Mouse (Mus musculus) kidney, postnatal 25 days (tissue): ENCODE measurements around the gene Pik3r1.

Experiments
- DNase-seq, 2 experiments: peaks; one replicate each; pipeline ENCODE4 v3.0.0; 2021; ENCODE audit warnings: mixed read lengths in 2 of 2

Pik3r1 gene

DNA sequence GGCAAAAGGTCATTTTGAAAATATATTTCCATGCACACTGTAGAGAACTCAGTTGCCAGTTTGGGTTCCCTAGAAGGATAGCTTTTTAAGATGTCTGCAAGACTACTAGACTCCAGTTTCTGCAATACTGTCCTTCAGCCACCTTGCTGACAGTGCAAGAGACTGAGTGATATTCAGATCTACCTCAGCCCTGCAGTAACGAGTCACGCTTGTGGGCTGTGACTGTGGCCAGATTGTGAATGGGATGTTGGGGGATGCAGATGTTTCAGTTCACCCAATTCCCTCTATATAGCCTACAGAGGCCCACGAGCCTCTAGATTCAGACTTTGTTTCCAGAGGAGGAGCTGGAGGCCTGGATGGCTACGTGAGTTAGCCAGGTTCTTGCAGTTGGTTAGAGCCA lies 90.0 kb downstream of the Pik3r1 start:
- DNase-seq = no peak

DNA sequence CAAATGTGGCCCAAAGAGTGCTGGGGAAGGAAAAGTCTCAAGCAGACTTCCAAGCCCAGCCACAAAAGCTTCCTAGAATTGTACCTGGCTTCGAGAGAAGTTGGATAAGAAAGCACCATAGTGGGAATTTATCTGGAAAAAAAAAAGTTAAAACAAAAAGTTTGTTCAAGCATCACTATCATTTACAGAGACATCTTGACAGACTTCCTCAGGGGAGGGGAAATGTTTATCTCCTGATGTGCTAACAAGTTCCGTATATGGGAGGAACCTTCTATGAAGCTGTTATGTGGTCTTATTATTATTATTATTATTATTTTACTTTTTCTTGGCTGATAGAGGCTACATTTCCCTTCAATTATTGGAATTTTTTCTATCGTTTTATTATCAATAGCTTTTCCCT lies 94.1 kb downstream of the Pik3r1 start:
- DNase-seq = no peak

DNA sequence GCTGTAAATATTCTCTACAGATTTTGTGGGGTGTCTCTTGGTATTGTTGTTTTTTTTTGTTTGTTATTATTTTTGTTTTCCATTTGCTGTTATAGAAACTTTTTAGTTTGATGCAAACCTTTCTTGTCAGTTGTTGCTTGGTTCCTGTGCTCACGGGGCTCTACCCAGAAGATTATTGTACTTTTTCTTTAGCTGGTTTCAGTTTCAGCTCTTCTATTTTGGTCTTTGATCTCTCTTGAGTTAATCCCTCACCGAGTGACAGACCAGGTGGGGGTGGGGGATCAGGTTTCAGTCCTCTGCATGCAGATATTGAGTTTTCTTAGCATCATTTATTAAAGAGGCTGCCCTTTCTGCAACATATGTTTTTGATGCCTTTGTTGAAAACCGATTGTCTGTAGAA lies 99.2 kb downstream of the Pik3r1 start:
- peak; percentile 33 to 44 for DNase-seq

DNA sequence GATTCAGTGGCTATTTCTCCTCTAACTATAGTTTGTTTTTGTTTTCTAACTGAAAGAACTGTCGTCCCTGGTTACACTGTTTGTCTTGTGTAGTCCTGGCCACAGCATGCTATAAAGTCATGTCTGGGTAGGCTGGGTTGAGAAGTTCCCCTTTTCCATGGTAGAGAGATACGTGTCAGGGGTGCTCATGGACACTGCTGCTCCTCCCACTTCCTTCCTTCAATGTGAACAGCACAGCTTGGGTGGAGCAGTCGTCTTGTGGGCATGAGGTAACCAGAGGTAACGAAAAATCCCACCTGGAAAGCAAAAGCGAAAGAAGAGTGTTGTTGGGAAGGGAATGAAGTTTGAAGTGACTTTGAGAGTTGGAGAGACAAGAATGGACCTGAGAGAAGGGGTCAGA lies 104.0 kb downstream of the Pik3r1 start:
- DNase-seq = no peak

DNA sequence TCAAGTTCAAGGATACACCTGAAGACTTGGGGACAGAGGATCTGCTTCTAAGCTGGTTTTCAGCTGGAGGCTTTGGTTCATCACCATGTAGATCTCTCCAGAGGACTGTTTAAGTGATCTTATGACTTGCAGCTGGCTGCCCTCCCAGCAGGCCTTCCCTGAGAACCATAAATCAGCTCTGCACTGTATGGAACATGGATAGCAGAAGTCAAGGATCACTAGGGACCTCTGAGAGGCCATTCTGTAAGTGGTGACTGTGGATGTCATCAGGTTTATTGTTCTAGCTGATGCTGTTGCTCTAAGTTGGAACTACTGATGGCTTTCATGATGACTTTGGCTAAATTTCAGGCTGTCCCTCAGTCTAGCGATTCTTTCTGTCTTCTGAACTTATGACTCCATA lies 105.1 kb downstream of the Pik3r1 start:
- no peak for DNase-seq

DNA sequence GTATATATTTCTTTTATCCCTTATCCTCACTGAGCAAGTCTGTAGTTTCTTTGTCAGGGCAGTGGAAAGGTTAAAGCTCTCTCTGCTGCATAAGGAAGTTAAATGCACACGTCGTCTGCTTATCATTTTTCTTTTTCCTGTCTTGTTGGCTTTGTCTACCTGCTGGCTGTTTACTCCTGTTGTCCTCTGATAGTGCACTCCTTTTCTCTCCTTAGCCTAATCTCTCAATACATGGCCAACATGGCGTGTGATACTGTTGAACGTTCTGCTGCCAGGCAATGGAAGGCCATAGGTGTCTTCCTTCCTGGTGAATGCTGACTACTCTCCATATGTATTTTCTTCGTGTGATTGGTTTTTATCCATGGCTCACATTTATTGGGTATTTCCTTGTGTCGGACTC lies 106.5 kb downstream of the Pik3r1 start:
- DNase-seq = no peak

DNA sequence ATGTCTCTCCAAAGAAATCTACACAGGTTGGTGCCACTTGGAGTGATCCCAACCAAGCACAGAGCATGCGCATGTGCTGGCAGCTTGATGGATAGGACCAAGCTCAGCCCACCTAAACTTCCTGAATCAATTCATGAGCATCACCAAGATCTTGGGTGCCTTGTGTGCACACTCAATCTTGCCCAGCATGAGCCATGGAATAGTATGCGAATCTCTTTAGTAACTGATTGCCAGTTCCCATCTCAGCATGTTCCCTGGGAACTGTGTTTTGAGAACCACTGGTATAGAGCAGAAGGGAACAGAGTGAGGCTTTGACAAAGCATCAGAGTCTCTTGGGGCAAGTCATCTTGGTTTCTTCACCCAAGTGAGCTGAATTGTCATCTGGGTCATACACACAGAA lies 107.8 kb downstream of the Pik3r1 start:
- no peak for DNase-seq

DNA sequence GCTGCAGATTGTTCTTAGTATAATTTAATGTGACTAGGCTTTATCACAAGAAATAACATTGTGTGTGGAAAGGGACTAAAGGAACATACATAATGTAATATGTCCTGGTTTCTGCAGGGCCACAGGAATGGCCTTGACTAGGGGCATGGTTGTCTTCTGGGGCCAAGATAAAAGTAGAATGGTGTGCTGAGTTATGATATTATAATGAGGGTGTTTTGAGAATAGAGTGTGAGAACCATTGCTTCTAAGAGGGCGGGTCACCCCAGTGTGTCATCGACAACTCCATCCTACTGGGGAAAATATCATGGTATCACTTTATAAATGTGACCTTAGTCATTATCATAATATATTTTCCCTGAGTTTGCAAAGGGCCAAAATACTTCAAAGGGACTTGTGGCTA lies 115.9 kb downstream of the Pik3r1 start:
- no peak for DNase-seq

DNA sequence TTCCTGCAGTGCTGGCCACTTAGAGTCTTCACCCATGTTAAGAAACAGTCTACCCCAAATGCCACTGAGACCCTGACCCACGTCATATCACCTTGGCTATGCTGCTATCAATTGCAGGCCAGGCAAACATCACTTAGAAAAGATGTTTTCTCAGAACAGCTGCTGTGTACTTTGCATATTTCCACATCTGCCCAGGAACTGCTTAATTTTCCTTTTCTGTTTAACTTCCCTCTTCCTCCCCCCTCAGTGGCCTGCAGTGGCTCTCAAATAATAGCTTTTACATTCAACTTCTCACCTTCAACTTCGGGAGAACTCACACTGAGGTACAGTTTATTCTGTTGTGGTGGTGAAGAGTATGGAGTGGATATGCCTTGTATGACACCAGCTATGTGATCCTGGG lies 126.4 kb downstream of the Pik3r1 start:
- DNase-seq = no peak

DNA sequence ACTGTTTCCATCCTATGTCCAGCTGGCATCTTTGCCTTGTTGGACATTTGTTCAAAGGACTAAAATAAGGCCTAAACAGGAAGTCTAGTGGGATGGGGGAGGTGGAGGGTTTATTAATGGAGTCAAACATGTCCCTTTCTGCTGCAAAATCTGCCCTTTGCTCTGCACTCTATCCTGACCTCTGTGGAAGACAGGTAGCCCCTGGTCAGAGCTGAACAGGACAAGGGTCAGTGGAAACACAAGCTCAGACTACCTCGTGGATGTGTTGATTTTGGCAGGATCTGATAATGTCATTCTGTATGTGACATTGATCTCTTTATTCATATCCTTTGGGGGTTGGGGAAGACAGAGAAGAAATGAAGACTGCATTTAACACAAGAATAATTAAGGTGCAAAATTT lies 132.2 kb downstream of the Pik3r1 start:
- DNase-seq = peak; percentile 13 to 52

DNA sequence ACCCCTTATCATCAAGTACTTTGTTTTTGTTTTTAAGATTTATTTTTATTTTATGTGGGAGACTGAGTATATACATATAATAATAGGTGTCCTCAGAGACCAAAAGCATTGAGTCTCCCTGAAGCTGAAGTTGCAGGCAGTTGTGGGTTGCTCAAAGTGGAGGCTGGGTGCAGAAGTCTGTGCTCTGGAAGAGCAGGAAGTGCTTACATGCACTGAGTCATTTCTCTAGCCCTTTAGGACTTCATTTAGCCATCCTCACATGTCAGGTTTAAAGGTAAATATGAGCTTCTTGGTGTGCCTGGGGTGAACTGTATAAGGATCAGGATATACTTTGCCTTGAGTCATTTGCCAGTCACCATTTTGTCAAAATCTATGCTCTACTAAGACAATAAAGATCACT lies 133.6 kb downstream of the Pik3r1 start:
- DNase-seq = no peak

DNA sequence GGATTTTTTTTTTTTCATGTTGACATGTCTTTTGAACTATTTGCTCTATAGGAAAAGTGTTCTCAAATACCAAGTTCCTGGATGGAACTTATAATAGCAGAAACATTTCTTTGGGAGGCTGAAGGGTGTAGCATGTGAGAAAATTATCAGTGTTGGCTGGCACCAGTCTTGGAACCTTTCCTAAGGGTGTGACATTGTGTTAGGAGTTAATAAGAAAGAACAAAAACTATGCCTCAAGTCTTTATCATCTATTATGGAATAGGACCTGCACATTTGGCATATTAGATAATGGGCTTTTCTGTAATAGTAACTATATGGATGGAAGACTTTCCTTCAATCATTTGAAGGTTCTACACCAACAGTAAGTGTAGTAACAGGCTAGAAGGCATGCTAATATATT lies 134.4 kb downstream of the Pik3r1 start:
- no peak for DNase-seq

DNA sequence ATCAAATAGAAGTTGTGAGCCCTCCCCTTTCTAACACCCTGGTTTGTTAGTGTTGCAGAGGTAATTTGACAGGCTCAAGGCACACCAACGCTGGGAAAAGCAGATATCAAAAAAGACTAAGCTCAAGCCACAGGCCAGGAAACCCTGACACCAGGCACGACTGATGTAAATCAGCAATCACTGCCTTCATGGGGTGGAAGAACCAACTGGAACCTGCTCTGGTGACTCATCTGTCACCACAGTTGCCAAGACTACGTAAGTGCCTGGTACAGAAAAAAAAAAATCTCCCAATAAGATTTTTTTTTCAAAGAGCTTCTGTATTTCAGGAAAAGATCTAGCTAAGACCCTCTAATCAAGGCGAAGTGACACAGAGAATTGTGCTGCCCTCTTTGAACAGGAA lies 135.2 kb downstream of the Pik3r1 start:
- no peak for DNase-seq

DNA sequence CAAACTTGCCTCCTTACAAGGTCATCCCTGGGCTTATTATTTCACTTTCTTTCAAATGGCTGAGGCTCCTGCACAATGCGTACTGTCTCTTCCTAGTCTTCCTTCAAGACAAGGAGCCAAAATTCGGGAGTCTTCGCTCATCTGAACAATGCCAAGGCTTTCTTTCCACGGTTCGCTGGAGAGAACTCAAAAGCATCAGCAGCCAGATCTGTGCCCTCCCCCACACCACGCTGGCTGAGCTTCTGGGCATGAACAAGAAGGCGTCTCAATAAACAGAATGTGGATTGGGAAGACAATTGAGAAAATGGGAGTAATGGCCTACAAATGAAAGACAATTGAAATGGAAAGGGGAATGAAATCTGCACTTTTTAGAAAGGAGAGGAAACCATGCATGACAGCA lies 136.5 kb downstream of the Pik3r1 start:
- peak; percentile 41 for DNase-seq
